Mouse (Mus musculus) CH12.LX (cell line): ENCODE data around the gene Mtr. TPM values are rescaled to one million over a fixed set of nuclear protein-coding genes. Genes with fewer than 3 reads are reported as not detected.

ENCODE experiments used
- DNase-seq: peaks from one replicate; pipeline ENCODE4 v3.0.0-alpha.2; 2013; ENCODE audit errors: extremely low read depth
- H3K27ac ChIP-seq: 2 replicates; pipeline ENCODE4 v1.5.1; 2012; ENCODE audit warnings: low read depth, mild to moderate bottlenecking, control low read depth, moderate library complexity; ENCODE audit not compliant: insufficient read depth
- H3K27me3 ChIP-seq: replicated peaks from 2 replicates; pipeline ENCODE3; 2012; ENCODE audit warnings: inconsistent platforms
- H3K36me3 ChIP-seq, 2 experiments: replicated peaks in 1 of 2; 2 replicates each; pipeline versions ENCODE3 to v1.6.1; 2012; ENCODE audit warnings: inconsistent platforms in 1 of 2, low read length in 1 of 2, mild to moderate bottlenecking in 1 of 2, mixed read lengths in 1 of 2, moderate library complexity in 1 of 2; ENCODE audit not compliant: control insufficient read depth in 1 of 2, insufficient read depth in 1 of 2
- H3K4me1 ChIP-seq, 2 experiments: 2 replicates each; pipeline ENCODE4 v1.6.1; 2012; ENCODE audit warnings: inconsistent platforms in 1 of 2, moderate library complexity in 1 of 2; ENCODE audit not compliant: insufficient read depth in 2 of 2, control insufficient read depth in 1 of 2
- H3K4me2 ChIP-seq: 2 replicates; pipeline ENCODE4 v1.6.1; 2012; ENCODE audit warnings: low read depth, mild to moderate bottlenecking, control low read depth; ENCODE audit not compliant: poor library complexity, insufficient read depth, severe bottlenecking
- H3K4me3 ChIP-seq, 3 experiments: fragments of 150-350 bp in 1 of 3; sonication (generic) in 1 of 3; replicated peaks in 1 of 3; 2 replicates each; pipeline versions ENCODE3 to v1.5.1; 2011 to 2012; ENCODE audit warnings: low read depth in 2 of 3, low read length in 2 of 3, mild to moderate bottlenecking in 2 of 3, moderate library complexity in 2 of 3, control low read depth in 1 of 3, improper control_type of control experiment in 1 of 3, inconsistent platforms in 1 of 3, mixed read lengths in 1 of 3; ENCODE audit not compliant: poor library complexity in 1 of 3
- H3K79me2 ChIP-seq: replicated peaks from 2 replicates; pipeline ENCODE4 v1.6.1; 2012; ENCODE audit warnings: mild to moderate bottlenecking, moderate library complexity; ENCODE audit not compliant: control insufficient read depth, poor library complexity, insufficient read depth, severe bottlenecking; ENCODE audit errors: extremely low read depth
- H3K9ac ChIP-seq: 2 replicates; pipeline ENCODE4 v1.6.1; 2012; ENCODE audit warnings: low read depth, mild to moderate bottlenecking, control low read depth, moderate library complexity; ENCODE audit not compliant: insufficient read depth
- H3K9me3 ChIP-seq: replicated peaks from 2 replicates; pipeline ENCODE3; 2012; ENCODE audit warnings: low read length, inconsistent platforms, mixed read lengths
- BHLHE40 ChIP-seq: IDR thresholded peaks from 2 replicates; pipeline ENCODE4 v1.6.1; 2011; ENCODE audit warnings: mild to moderate bottlenecking, low read depth, low read length, improper control_type of control experiment
- ETS1 ChIP-seq: conservative IDR thresholded peaks from 2 replicates; pipeline ENCODE4 v1.6.1; 2012; ENCODE audit warnings: low read depth, mild to moderate bottlenecking, inconsistent platforms, low read length, improper control_type of control experiment, moderate library complexity
- JUND ChIP-seq: conservative IDR thresholded peaks from 2 replicates; pipeline ENCODE4 v1.6.1; 2011; ENCODE audit warnings: low read depth, low read length, improper control_type of control experiment
- MAX ChIP-seq: IDR thresholded peaks from 2 replicates; pipeline ENCODE4 v1.6.1; 2011; ENCODE audit warnings: low read length, improper control_type of control experiment
- MAZ ChIP-seq: IDR thresholded peaks from 2 replicates; pipeline ENCODE4 v1.6.1; 2012; ENCODE audit warnings: low read depth, mild to moderate bottlenecking, inconsistent platforms, low read length, improper control_type of control experiment, moderate library complexity
- NRF1 ChIP-seq: IDR thresholded peaks from 2 replicates; pipeline ENCODE4 v1.6.1; 2014; ENCODE audit warnings: low read depth, mild to moderate bottlenecking, inconsistent platforms, low read length, improper control_type of control experiment, moderate library complexity
- TCF12 ChIP-seq: IDR thresholded peaks from 2 replicates; pipeline ENCODE4 v1.6.1; 2014; ENCODE audit warnings: low read depth, mild to moderate bottlenecking, inconsistent platforms, low read length, improper control_type of control experiment
- USF1 ChIP-seq: IDR thresholded peaks from 2 replicates; pipeline ENCODE4 v1.6.1; 2014; ENCODE audit warnings: low read depth, mild to moderate bottlenecking, inconsistent platforms, low read length, improper control_type of control experiment
- ZKSCAN1 ChIP-seq: IDR thresholded peaks from 2 replicates; pipeline ENCODE4 v1.6.1; 2012; ENCODE audit warnings: low read depth, inconsistent platforms, low read length, improper control_type of control experiment, borderline replicate concordance
- ZMIZ1 ChIP-seq: IDR thresholded peaks from 2 replicates; pipeline ENCODE4 v1.6.1; 2012; ENCODE audit warnings: low read depth, mild to moderate bottlenecking, inconsistent platforms, low read length, improper control_type of control experiment
- dilution Hi-C: fragments of 300-500 bp; cut with MboI; formaldehyde crosslinking; loops from 2 replicates; pipeline ENCODE4 v1.14.3; 2020; ENCODE audit warnings: low sequenced_read_pairs; ENCODE audit not compliant: extremely low pct_unique_long_range_greater_than_20kb, extremely low pct_ligation_motif_present
- in situ Hi-C: fragments of 300-500 bp; cut with MboI; formaldehyde crosslinking; loops from 3 replicates; pipeline ENCODE4 v1.14.3; 2019; ENCODE audit warnings: low sequenced_read_pairs, low pct_ligation_motif_present, low pct_unique_long_range_greater_than_20kb, mixed read lengths
- polyA plus RNA-seq: library from polyadenylated mRNA; unstranded; fragments of >175 nt; gene quantifications from 2 replicates; pipeline ENCODE4 v1.2.1, GENCODE M21; 2012; ENCODE audit warnings: low read depth; ENCODE audit not compliant: insufficient read length
- total RNA-seq, 2 experiments: library from RNA; depleted of rRNA; stranded (reverse); fragments of 300-350 nt in 1 of 2; fragments of >200 nt in 1 of 2; gene quantifications; 2 replicates each; pipeline ENCODE4 v1.2.3; 2012 to 2014

The Mtr gene
- total and polyA plus RNA-seq, 3 experiments = 13.2 to 28.6 (median 22.0) TPM

DNA sequence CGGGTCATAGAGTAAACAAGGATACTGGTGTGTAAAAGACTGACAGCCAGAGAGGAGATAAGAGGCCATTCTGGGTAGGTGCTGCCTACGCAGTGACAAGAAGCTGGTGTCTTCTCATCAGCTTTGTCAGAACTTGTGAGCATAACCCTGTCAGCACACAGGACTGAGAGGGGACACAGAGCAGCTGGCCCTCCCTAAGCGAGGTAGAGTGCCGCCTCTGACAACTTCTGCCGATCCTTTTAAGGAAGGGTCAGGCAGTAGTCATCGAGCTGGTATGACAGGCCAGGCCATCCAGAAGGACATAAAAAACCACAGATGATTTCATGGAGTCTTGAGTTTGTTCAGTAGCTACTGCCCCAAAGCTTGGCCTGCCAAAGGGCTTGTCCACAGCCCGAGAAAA, 124.4 kb downstream of the Mtr start:
- Histone ChIP-seq H3K79me2 (no peaks in the 10 kb centered on the region), H3K36me3 (no peaks in the 10 kb centered on the region), H3K9ac (no peak overlapping the region)
- TF ChIP-seq BHLHE40 = no peak
- no peak for TF ChIP-seq JUND
- TF ChIP-seq ZKSCAN1 = no peak
- no peak for TF ChIP-seq MAX
- no peak for TF ChIP-seq ZMIZ1
- no peak for TF ChIP-seq USF1
- no peak for TF ChIP-seq TCF12
- no peak for TF ChIP-seq ETS1
- no peak for TF ChIP-seq NRF1
- TF ChIP-seq MAZ = no peak
- TF ChIP-seq, all 38 proteins: peak for 0
- Histone ChIP-seq H3K27me3 (no peaks in the 10 kb centered on the region), H3K4me1 (peaks cover 0 to 14% of the 10 kb centered on the region in 2 experiments; a peak in 2 of 4 replicates), H3K4me3 (no peak overlapping the region), H3K27ac (no peak overlapping the region), H3K4me2 (no peak overlapping the region), H3K9me3 (no peaks in the 10 kb centered on the region)
- in situ Hi-C loops = no loop called here
- DNase-seq = no peak
- dilution Hi-C loops = no loop called here

Other genes with a start within 250 kb of the Mtr start
- gene Ryr2, start 151.2 kb downstream of the Mtr start, total RNA-seq (2012; rRNA removed) = 0.13 TPM in 1 of 2 replicates, not detected in the other
- gene Ryr2, start 151.2 kb downstream of the Mtr start, total RNA-seq (2014; rRNA removed) = not detected in 2 replicates
- 0.11 and 0.37 TPM in 2 replicates for gene Ryr2, start 151.2 kb downstream of the Mtr start, polyA plus RNA-seq
- not detected in 2 replicates for gene Actn2, start 82.6 kb upstream of the Mtr start, total RNA-seq (2012; rRNA removed)
- not detected in 2 replicates for gene Actn2, start 82.6 kb upstream of the Mtr start, total RNA-seq (2014; rRNA removed)
- gene Actn2, start 82.6 kb upstream of the Mtr start, polyA plus RNA-seq = not detected in 2 replicates
- 92.3 and 117 TPM in 2 replicates for gene Heatr1, start 136.9 kb upstream of the Mtr start, total RNA-seq (2012; rRNA removed)
- gene Heatr1, start 136.9 kb upstream of the Mtr start, total RNA-seq (2014; rRNA removed) = 69.6 and 77.7 TPM in 2 replicates
- gene Heatr1, start 136.9 kb upstream of the Mtr start, polyA plus RNA-seq = 139 and 149 TPM in 2 replicates
- gene Lgals8, start 206.8 kb upstream of the Mtr start, total RNA-seq (2012; rRNA removed) = 11.7 and 15.8 TPM in 2 replicates
- 23.5 and 26.8 TPM in 2 replicates for gene Lgals8, start 206.8 kb upstream of the Mtr start, total RNA-seq (2014; rRNA removed)
- 18.4 and 18.6 TPM in 2 replicates for gene Lgals8, start 206.8 kb upstream of the Mtr start, polyA plus RNA-seq